Mouse (Mus musculus) adrenal gland, postnatal 10 days (tissue): ENCODE data around the gene Hamp2. TPM values are rescaled to one million over a fixed set of nuclear protein-coding genes. Genes with fewer than 3 reads are reported as not detected.
"Not testable (repeated sequence)": the region's sequence is repeated elsewhere in the genome, so short reads cannot be mapped to it uniquely, and the experiment has no call there.

ENCODE experiments used
- DNase-seq: peaks from one replicate; pipeline ENCODE4 v3.0.0; 2021; ENCODE audit warnings: mixed read lengths
- long read RNA-seq, 2 experiments: library from polyadenylated mRNA; stranded (forward); transcript quantifications; one replicate each; pipeline ENCODE4 v2.0.0; 2021
- total RNA-seq, 2 experiments: library from RNA; stranded (reverse); gene quantifications; 2 replicates each; pipeline ENCODE4 v1.2.3; 2021

Gene Hamp2
- total RNA-seq = 1 to 10 TPM in 1 of 2 experiments, not detected in 1; 1.1 TPM
- long read RNA-seq, experiment 1 = 0 reads
- long read RNA-seq, experiment 2 = 0 reads

DNA sequence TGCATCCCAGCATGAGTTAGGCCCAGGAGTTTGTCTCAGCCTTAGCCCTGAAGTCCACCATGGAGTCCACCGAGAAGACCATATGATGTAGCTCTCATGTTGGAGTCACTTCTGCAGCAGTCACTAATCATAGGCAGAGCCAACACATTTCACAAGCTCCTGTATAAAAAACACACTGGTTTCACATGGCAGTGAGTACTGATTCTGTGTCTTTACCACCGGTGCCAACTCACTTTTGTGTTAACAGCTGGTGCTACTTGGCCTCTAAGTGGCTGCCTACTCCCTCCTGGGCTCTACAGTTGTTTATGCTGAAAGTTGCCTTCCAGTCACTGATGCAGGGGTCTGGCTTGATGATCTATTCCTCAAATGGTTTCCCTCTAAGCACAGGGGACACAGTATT lies at the start of gene Hamp2:
TSS of gene Hamp2 (minus strand) at position 101 of the 400 bp plus-strand sequence.
- DNase-seq = not testable (repeated sequence)

DNA sequence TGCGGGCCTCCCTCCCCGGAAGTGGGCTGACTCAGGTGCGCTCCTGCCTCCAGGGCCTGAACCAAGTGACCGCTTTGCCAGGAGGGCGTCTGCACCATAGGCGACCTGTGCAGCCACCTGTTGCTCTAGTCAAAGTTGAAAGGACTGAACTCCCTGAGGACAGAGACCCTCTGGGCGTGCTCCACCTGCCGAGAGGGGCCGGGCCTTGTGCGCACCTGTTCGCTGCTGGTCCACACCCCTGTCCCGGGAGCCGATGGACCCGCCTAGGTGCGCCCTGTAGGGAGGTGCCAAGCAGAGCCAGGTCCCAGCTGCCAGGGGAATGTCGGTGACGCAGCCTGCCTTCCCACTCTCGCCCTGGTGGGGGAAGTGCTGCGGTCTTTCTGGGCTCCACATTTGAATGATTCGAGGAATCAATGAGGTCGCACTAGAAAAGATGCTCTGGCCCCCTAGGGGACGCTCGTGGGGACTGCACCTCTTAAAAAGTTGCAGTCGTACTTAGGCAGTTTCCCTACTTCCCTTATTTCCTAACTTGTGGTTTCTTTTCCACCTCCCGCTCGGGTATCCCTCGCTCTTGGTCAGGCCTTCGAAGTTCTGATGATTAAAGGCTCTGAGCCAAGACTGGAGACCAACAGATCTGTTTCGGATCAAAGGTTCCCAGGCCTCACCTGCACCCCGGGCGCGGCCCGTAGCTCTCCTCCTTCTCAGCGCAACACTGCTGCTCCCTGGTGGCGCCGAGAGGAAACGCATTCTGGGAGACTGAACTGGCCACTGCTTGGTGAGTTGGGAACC lies 49.2 kb upstream of the Hamp2 start, which contains the start of gene Fam187b:
TSS of gene Fam187b (plus strand) at position 290 of the 789 bp plus-strand sequence.
- peak; percentile 93 for DNase-seq

- DNase-seq = no peak
Measured at GRCm38 (mm10) chr7:30973251-30973500, 48.7 kb upstream of the Hamp2 start, which contains the start of gene Lsr. Gene Lsr, minus strand, starts transcription at chr7:30973464.

- DNase-seq = no peak
Measured at GRCm38 (mm10) chr7:30972426-30973250, 48.2 kb upstream of the Hamp2 start.

DNA sequence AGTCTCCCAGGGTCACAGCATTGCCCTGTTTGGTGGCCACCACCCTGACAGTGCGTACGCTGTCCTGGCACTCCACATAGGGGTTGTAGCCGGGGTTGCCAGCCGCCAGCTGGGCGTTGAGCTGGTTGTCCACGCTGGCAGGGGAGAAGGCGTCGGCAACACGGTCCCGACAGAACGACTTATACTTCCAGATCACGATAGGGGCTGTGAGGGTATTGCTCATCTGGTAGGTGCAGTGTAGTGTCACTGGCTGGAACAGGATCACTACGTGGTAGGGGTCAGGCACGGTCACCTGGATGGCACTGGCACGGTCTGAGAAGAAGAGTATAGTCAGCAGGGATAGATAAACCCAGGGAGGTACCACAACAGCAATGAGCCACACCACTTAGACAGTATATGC lies 47.4 kb upstream of the Hamp2 start:
- DNase-seq = no peak

GRCm38 (mm10) chr7:30969174-30969573 lies 44.7 kb upstream of the Hamp2 start:
- no peak for DNase-seq

- peak; percentile 81 for DNase-seq
Measured at GRCm38 (mm10) chr7:30968611-30969010, 44.1 kb upstream of the Hamp2 start.

GRCm38 (mm10) chr7:30966657-30967056 lies 42.2 kb upstream of the Hamp2 start:
- DNase-seq = no peak

DNA sequence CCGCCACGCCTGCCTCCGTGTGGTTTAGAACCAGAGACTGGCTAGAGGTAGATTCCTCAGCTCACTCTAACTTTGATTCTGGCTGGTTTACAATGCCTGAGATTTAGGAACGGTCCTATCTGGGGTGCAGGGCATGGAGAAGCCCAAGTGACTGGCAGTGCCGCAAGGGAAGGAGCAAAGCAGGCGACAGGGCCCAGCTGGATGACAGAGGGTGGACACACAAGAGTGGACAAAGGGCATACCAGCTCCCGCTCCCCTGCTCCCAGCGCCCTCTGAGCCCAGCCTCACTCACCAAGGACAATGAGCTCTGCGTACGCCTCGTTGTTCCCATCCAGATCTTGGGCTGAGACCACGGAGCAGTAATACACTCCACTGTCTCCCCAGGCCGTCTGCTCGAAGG lies 41.2 kb upstream of the Hamp2 start:
- DNase-seq = no peak

GRCm38 (mm10) chr7:30964366-30964765 lies 39.9 kb upstream of the Hamp2 start:
- no peak for DNase-seq

- DNase-seq = no peak
Measured at GRCm38 (mm10) chr7:30962862-30963261, 38.4 kb upstream of the Hamp2 start.

DNA sequence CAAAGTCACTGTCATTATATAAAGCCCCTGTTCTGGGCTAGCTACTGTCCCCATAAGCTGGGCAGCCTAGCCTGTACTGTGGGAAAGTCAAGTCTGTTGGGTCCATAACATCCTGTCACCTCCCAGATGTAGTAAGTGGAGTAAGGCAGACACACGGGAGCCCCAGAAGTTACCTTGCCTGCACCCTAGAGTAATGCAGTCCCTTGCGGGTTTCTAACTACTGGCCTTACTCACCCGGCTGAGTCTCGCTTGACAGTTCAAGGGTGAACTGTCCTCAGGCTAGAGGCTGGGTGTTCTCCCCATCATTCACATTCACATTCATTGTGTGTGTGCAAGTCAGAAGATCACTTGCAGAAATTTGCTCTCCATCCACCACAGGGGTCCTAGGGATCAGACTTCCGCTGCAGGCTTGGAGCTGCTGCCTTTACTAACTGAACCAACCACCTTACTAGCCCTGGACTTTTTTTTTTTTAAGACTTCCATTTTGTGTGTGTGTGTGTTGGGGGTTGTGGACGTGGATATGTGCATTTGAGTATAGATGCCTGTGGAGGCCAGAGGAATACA lies 35.4 kb upstream of the Hamp2 start:
- no peak for DNase-seq

DNA sequence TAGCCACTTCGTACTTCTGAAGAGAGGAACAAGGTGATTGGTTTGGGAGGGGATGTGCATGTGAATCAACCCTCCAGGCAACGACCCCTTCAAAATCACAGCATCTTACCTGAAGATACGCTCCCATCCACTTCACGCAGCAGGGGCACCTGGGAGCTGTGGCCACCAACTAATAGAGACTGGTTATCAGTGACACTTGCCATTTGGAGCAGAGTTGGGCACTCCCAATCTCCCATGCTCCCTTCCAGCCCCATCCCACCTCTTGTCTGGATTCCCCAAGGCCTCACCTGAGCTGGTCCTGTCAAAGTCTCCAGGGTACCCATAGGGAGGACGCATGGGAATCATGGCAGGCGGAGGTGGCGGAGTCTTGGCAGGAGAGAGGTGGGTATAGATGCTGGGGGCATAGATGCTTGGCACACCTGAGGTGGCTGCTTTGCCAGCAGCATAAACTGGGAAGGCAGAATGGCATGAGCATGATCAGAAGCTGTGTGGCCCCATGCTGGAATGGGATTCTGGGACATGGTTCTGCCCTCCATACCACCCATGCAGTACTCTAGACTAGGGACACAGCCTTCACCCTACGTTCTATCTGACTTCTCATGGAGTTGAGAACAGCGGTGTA lies 34.5 kb upstream of the Hamp2 start:
- no peak for DNase-seq

DNA sequence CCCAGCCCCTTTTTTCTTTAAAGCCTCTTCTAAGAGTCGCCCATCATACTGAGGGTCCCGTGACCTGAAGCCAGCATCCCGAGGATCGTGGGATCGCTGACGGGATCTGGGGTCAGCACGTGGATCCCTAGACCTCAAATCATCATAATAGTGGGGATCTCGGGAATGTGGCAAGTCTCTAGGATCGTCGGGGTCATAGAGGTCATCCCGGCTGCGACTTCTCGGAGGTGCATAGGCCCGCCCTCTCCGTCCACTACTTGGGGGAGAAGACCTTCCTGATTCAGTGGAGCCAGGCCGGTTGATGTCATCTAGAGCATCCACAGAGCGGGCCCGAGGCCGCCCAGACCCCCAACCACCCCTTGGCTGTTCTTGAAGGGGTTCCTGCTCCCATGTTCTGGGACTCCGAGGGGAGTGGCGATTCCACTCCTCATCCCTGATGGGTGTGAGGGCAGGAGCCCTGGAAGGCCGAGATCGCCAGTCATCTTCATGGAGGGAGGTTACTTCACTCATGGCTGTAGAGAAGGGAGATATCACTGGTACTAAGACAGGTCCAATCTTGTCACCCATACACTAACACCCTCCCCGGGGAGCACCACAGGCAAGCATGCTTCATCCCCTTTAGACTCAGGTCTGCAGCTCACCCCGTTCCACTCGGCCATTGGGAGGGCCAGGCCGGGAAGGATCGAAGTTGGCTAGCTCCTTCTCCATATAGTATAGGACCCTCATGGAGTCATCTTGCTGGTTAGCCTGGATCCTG lies 33.8 kb upstream of the Hamp2 start:
- DNase-seq = no peak

DNA sequence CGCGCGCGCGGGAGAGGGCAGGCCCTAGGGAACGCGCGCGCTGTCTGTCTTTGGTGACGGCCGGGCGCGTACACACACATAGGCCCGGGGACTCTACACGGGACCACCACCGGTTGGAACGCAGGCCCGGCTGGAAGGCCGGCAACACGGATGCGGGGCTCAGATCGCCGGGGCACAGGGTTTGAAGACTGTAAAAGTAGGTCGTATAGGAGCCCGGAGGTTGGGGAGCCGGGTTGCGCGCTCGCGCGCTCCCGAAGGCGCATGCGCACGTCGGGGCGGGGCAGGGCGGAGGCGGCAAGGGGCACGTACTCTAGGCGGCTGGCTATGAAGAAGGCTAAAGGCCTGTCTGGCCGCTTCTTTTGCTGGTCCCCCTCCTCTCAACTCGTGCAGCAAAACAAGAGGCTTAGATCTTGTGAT lies 32.9 kb upstream of the Hamp2 start:
- peak; percentile 96 for DNase-seq

DNA sequence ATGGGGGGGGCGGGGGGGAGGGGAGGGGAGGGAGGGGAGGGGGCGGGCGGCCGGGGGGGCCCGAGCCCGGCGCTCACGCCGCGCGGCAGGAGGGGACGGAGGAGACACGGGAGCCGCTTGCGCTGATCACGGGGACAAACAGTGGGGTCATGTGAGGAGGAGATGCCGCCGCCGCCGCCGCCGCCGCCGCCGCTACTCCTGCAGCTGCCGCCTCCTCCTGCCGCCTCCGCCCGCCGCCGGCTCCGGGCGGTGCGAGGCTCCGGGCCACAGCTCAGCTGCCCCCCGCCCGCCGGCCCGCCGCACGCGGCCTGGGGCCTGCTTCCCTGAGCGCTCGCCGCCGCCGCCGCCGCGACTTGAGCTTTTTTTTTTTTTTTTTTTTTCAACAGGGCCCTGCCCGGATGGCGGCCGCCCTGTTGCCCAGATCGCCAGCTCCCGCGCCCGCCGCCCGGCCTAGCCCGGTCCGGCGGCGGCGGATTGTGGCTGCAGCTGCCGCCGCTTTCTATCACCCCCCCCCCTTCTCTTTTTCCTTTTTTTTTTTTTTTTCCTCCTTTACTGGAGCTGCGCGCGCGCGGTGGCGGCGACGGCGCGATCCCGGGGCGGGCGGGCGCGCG lies 32.4 kb upstream of the Hamp2 start, which contains the start of gene Usf2:
TSS of gene Usf2 (minus strand) at position 48 of the 611 bp plus-strand sequence.
- peak; percentile 89 for DNase-seq

DNA sequence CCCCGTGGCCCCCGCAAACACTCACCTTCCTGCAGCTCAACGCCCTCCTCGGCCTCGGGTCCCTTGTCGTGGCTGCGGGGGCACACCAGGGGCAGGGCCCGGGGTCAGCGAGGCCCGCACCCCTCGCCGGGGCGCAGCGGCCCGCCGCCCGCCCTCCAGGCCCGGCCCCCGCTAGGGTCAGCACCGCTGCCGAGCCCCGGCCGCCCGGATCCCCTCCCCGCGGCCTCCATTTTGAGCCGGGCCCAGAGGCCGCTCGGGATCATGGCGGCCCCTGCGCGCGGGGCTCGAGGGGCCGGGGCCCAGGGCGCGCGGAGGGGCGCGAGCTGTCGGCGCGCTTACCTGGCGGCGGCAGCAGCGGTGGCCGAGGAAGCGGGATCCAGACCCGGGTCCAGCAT lies 31.9 kb upstream of the Hamp2 start:
- peak; percentile 60 for DNase-seq

DNA sequence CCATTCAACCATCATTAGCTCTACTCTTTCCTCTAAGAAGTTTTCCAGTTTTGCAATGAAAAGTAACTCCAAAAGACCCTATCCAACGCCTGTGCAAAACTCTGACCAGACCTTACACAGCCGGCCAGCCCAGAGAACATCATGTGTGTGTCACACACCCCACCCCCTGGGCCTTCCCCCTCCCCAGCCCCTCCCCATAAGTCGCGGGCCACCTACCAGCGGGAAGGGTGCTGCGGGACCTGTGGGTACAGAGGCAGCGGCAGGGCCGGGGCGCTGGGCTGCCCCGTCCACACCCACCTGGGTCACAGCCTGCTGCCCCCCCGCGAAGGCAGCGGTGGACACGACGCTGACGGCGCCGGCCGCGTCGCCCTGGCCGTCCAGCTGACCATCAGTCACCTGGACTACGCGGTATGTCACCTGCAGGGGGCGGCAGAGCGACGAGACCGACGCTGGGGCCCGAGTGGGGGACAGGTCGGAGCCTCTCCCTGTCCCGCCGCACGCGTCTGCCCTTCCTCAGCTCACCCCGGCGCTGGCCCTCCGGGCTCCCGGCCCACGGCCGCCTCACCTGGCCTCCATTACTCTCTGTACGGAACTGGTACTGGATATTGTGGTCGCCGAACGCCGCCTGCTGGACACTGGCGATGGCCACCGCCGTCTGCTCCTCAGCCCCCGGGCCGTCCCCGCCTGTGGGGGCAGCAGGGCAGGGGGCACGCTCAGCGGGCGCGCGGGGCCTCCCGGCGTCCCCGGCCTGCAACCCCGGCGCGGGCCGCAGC lies 31.3 kb upstream of the Hamp2 start:
- peak; percentile 95 for DNase-seq

GRCm38 (mm10) chr7:30954971-30955520 lies 30.6 kb upstream of the Hamp2 start:
- no peak for DNase-seq

DNA sequence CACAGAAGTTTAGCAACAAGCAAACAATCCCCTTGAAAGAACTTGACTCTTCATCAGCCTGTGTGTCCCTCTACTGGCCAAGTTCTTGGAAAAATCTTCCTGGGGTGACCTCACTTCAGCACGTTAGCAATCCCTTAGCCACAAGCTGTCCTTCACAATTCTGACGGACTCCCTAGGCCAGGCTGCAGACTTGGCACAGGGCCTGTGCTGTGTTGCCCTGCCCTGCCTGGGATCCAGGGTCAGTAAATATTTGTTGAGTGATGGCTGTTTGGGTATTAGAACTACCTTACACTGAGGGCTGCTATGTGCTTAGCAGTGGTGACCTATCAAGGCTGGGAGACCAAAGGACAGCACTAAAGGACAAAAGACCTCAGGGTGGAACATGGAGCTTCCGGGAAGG lies 29.6 kb upstream of the Hamp2 start:
- peak; percentile 82 for DNase-seq
